Mouse (Mus musculus) lung, embryonic 14.5 days (tissue): Measurements from ENCODE around the gene Ptpn13. TPM values are rescaled to one million over a fixed set of nuclear protein-coding genes. Genes with fewer than 3 reads are reported as not detected.

Source experiments
- ATAC-seq: fragments of 200-750 bp; cut with Nextera tagmentation; 2 replicates; pipeline ENCODE4 v1.8.0; 2017; ENCODE audit warnings: mild to moderate bottlenecking, moderate TSS enrichment, moderate library complexity; ENCODE audit not compliant: insufficient read depth
- DNase-seq: peaks from one replicate; pipeline ENCODE4 v3.0.0-alpha.2; 2015
- H3K27ac ChIP-seq: fragments of 300-500 bp; sonication (generic); 2 replicates; pipeline ENCODE4 v1.5.1; 2014; ENCODE audit warnings: low read depth, mild to moderate bottlenecking, moderate library complexity
- H3K27me3 ChIP-seq: fragments of 300-500 bp; sonication (generic); 2 replicates; pipeline ENCODE4 v1.6.1; 2014; ENCODE audit warnings: low read length, control low read depth; ENCODE audit not compliant: insufficient read depth
- H3K36me3 ChIP-seq: fragments of 300-500 bp; sonication (generic); 2 replicates; pipeline ENCODE4 v1.6.1; 2014; ENCODE audit warnings: control low read depth; ENCODE audit not compliant: insufficient read depth
- H3K4me1 ChIP-seq: fragments of 300-500 bp; sonication (generic); 2 replicates; pipeline ENCODE4 v1.6.1; 2014; ENCODE audit warnings: antibody characterized with exemption, control low read depth; ENCODE audit not compliant: insufficient read depth
- H3K4me2 ChIP-seq: fragments of 300-500 bp; sonication (generic); 2 replicates; pipeline ENCODE4 v1.6.1; 2014; ENCODE audit warnings: mild to moderate bottlenecking
- H3K4me3 ChIP-seq: fragments of 300-500 bp; sonication (generic); 2 replicates; pipeline ENCODE4 v1.5.1; 2014; ENCODE audit warnings: low read depth, low read length
- H3K9ac ChIP-seq: fragments of 300-500 bp; sonication (generic); 2 replicates; pipeline ENCODE4 v1.6.1; 2014
- H3K9me3 ChIP-seq: fragments of 300-500 bp; sonication (generic); 2 replicates; pipeline ENCODE4 v1.6.1; 2016; ENCODE audit warnings: low read depth, low read length, control low read depth
- CTCF ChIP-seq: IDR thresholded peaks from 2 replicates; pipeline ENCODE4 v1.5.1; 2016; ENCODE audit warnings: antibody characterized with exemption, low read depth
- WGBS: fragments of 180-500 bp; shearing (Covaris S2); extraction: QIAGEN DNeasy Blood & Tissue Kit; methylation state at CpG from one replicate; pipeline ENCODE4 v1.1.7; 2014; 5-methylcytosine and 5-hydroxymethylcytosine counted together
- polyA plus RNA-seq: library from polyadenylated mRNA; unstranded; fragments of >200 nt; fragmentation: Nextera tagmentation; extraction: Ambion mirVana; gene quantifications from 2 replicates; pipeline ENCODE4 v1.2.1, GENCODE M21; 2014

Ptpn13 gene
- polyA plus RNA-seq, 1 experiment from 2014 or later = 16.2 TPM

DNA sequence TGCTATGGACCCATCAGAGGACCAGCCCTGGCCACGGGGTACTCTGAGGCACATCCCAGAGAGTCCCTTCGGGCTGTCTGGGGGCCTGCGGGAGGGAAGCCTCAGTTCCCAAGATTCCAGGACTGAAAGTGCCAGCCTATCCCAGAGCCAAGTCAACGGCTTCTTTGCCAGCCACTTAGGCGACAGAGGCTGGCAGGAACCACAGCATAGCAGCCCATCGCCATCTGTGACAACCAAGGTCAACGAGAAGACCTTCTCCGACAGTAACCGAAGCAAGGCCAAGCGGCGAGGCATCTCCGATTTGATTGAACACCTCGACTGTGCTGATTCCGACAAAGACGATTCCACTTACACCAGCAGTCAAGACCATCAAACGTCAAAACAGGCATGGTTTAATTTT, 129.8 kb downstream of the Ptpn13 start:
- ATAC-seq = no peak
- Histone ChIP-seq H3K36me3 (peaks cover 39% of the 10 kb centered on the region), H3K27ac (no peak overlapping the region), H3K27me3 (no peaks in the 10 kb centered on the region), H3K9me3 (no peaks in the 10 kb centered on the region), H3K4me1 (no peaks in the 10 kb centered on the region), H3K4me3 (no peak overlapping the region), H3K9ac (no peak overlapping the region), H3K4me2 (no peak overlapping the region)
- no peak for DNase-seq
- no peak for TF ChIP-seq CTCF
- WGBS = 86% methylated on average over 16 of the region's 16 CpGs

DNA sequence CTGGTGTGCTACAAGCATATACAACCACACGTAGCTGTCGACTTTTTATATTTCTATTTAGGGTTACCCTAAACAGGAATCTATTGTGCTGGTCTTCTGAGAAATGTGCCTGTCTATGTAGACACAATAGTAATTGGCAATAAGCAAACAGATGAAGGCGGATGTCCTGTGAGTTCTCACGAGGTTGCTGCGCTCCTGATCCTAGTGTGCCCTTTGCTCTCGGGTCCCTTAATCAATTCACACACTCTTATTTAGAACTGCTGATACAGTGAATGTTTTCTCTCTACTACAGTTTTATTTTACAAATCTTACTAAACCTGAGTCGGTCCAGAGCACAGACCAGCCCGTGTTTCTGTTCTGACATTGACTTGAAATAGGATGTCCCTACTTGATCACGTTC, 135.6 kb downstream of the Ptpn13 start:
- Histone ChIP-seq H3K9ac (no peak overlapping the region), H3K36me3 (peaks cover 53% of the 10 kb centered on the region), H3K27me3 (no peaks in the 10 kb centered on the region), H3K4me1 (no peaks in the 10 kb centered on the region), H3K9me3 (no peaks in the 10 kb centered on the region), H3K4me3 (no peak overlapping the region), H3K27ac (no peak overlapping the region), H3K4me2 (no peak overlapping the region)
- ATAC-seq (no peak), DNase-seq (no peak)
- WGBS = 89% methylated on average over 9 of the region's 9 CpGs
- TF ChIP-seq CTCF = no peak

DNA sequence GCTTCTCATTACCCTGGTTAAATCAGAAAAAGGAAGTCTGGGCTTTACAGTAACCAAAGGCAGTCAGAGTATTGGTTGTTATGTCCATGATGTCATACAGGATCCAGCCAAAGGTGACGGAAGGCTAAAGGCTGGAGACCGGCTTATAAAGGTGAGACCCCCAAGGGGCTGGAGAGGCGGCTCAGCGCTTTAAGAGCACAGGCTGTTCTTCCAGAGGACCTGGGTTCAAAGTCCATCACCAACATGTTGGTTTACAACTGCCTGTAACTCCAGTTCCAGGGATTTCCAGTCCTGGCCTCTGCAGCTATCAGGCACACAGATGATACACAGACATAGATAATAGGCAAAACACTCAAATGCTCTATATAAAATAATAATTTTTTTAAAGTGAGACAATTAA, 143.0 kb downstream of the Ptpn13 start:
- no peak overlapping the region for H3K4me3 ChIP-seq
- peaks cover 34% of the 10 kb centered on the region for H3K36me3 ChIP-seq
- ATAC-seq = no peak
- no peaks in the 10 kb centered on the region for H3K4me1 ChIP-seq
- DNase-seq = no peak
- H3K4me2 ChIP-seq = no peak overlapping the region
- no peaks in the 10 kb centered on the region for H3K9me3 ChIP-seq
- no peak overlapping the region for H3K9ac ChIP-seq
- no peak for TF ChIP-seq CTCF
- no peaks in the 10 kb centered on the region for H3K27me3 ChIP-seq
- WGBS = 84% methylated on average over 4 of the region's 4 CpGs
- H3K27ac ChIP-seq = no peak overlapping the region

DNA sequence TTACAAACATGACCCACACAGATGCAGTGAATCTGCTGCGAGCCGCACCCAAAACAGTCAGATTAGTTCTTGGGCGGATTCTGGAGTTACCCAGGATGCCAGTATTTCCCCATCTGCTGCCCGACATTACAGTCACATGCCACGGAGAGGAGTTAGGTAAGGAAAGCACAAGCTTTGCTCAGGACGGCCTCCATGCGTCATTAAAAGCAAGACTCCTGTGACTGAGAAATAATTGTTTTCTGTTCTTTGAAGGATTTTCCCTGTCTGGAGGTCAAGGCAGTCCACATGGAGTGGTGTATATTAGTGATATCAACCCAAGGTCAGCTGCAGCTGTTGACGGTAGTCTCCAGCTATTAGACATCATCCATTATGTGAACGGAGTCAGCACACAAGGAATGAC, 144.5 kb downstream of the Ptpn13 start:
- Histone ChIP-seq H3K36me3 (peaks cover 28% of the 10 kb centered on the region), H3K4me1 (no peaks in the 10 kb centered on the region)
- no peak for DNase-seq

DNA sequence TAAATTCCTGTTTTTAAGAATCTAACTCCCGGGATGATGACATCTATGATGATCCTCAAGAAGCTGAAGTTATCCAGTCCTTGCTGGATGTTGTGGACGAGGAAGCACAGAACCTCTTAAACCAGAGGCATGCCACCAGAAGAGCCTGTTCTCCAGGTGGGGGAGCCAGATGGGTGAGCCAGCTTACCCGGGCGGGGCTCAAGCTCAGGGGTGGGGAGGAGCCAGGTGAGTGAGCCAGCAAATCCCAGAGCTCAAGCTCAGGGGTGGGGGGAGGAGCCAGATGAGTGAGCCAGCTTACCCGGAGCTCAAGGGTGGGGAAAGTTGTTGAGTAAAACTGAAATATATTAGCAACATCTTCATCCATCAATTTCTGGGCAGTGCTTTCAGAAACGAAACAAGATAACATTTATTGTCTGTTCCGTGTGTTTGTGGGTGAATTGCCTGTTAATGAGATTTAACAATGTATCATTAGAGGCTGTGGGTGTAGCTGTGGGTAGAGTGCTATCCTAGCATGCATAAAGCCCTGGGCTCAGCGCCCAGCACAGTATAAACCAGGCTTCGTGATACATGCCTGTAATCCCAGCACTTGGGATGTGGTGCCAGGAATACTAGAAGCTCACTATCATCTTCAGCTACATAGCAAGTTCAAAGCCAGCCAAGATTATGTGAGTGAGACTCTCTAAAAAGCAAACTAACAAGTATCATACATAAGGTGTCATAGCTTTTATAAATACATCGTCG, 154.9 kb downstream of the Ptpn13 start:
- Histone ChIP-seq H3K27ac (no peak overlapping the region), H3K9ac (no peak overlapping the region), H3K4me3 (no peak overlapping the region), H3K36me3 (peaks cover 14% of the 10 kb centered on the region; the same call in 1 of the 2 replicates), H3K4me2 (no peak overlapping the region), H3K27me3 (no peaks in the 10 kb centered on the region), H3K9me3 (no peaks in the 10 kb centered on the region), H3K4me1 (no peaks in the 10 kb centered on the region)
- DNase-seq (no peak), ATAC-seq (peak; percentile 47; the same call in 1 of the 2 replicates)
- TF ChIP-seq CTCF = no peak
- 55% methylated on average over 11 of the region's 11 CpGs for WGBS

More for the DNA sequence above, 144.5 kb downstream of the Ptpn13 start:
- no peak overlapping the region for H3K4me3 ChIP-seq
- TF ChIP-seq CTCF = no peak
- no peak overlapping the region for H3K4me2 ChIP-seq
- no peak overlapping the region for H3K9ac ChIP-seq
- no peaks in the 10 kb centered on the region for H3K9me3 ChIP-seq
- H3K27me3 ChIP-seq = no peaks in the 10 kb centered on the region
- no peak overlapping the region for H3K27ac ChIP-seq
- 87% methylated on average over 9 of the region's 9 CpGs for WGBS
- ATAC-seq = no peak

DNA sequence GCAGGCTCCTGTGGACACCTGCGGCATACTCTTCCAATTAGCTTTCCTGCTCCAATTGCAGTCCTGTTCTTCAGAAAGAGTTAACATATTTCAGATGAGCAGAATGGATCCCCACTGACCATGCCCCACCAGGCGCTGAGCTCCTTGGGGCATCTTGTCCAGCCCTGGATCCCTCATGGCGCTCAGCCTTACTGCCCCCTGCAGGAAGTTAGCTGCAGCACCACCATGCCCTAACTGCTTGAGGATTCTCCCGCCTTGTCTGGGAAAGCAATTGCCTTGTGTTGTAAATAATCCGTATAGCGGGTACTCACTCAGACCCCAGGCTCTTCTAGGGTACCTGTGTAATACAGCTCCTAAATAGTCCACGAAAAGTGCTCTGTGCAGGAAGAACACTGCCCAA, 162.2 kb downstream of the Ptpn13 start:
- no peak overlapping the region for H3K4me2 ChIP-seq
- WGBS = 80% methylated on average over 7 of the region's 7 CpGs
- no peak overlapping the region for H3K9ac ChIP-seq
- peaks cover 13% of the 10 kb centered on the region; the same call in 1 of the 2 replicates for H3K36me3 ChIP-seq
- no peak overlapping the region for H3K4me3 ChIP-seq
- ATAC-seq (no peak), DNase-seq (peak; percentile 44)
- H3K27me3 ChIP-seq = no peaks in the 10 kb centered on the region
- TF ChIP-seq CTCF = peak; percentile 63
- no peaks in the 10 kb centered on the region for H3K9me3 ChIP-seq
- H3K4me1 ChIP-seq = no peaks in the 10 kb centered on the region; the same call in 1 of the 2 replicates
- no peak overlapping the region for H3K27ac ChIP-seq

DNA sequence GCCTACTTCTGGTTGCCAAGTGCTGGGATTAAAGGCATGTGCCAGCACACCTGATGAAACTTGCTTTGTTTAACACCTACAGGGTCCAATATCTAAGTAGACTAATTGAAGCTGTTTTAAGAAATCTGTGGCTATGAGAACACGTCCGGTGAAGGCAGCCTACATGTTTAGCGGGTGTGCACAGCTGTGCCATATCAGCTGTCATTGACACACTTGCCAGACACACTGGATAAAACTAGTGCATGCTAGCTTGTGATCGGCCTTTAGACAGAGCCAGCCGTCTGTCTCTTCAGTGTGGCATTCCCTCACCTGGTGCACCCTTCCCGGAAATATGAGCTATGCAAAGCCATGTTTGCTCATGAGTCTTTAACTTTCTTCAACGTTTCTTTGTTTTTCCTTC, 166.9 kb downstream of the Ptpn13 start:
- TF ChIP-seq CTCF = no peak
- Histone ChIP-seq H3K9ac (no peak overlapping the region), H3K4me2 (no peak overlapping the region), H3K36me3 (peaks cover 12% of the 10 kb centered on the region; the same call in 1 of the 2 replicates), H3K4me1 (peaks cover 7% of the 10 kb centered on the region), H3K27me3 (no peaks in the 10 kb centered on the region), H3K27ac (no peak overlapping the region), H3K9me3 (no peaks in the 10 kb centered on the region), H3K4me3 (no peak overlapping the region)
- ATAC-seq = no peak
- 53% methylated on average over 7 of the region's 7 CpGs for WGBS
- DNase-seq = peak; percentile 52
